Mouse (Mus musculus) cerebellum, adult 2 months (tissue): Measurements from ENCODE around the gene Zfp3.

Experiments
- CTCF ChIP-seq: fragments of 200-500 bp; IDR thresholded peaks from 2 replicates; pipeline ENCODE4 v1.5.1; 2011; ENCODE audit warnings: low read depth, mild to moderate bottlenecking, control low read depth, low read length, moderate library complexity, borderline replicate concordance; ENCODE audit not compliant: insufficient read depth
- POLR2A ChIP-seq: fragments of 200-500 bp; IDR thresholded peaks from 2 replicates; pipeline ENCODE4 v1.6.1; 2011; ENCODE audit warnings: low read length, control low read depth, borderline replicate concordance; ENCODE audit not compliant: insufficient read depth

- TF ChIP-seq CTCF (no peak), POLR2A (no peak)
Measured at GRCm38 (mm10) chr11:70742581-70743459, 21.2 kb upstream of the Zfp3 start.
